Comparison of ENCODE assay signal across 9 mouse cellular contexts in the genomic region with DNA sequence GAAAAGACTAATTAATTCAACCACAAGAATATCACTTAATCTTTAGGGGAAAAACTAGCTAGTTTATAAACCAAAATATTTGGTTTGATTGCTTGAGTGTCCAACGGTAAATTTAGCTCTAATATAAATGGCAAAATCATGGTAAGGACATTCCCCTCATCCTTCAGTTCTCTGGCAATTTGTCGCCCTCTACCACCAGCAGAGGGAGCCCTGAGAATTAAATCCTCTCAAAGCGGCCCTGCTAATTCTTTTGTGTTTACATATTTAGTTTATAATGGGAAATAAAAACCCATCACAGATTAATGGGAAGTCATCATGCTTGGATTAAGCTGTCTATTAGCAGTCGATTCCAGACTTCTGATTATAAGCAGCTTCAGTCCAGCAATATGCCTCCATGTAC. TPM values are rescaled to one million over a fixed set of nuclear protein-coding genes. Genes with fewer than 3 reads are reported as not detected.
A peak's percentile ranks its signal among the peaks of the same experiment; 100 is the strongest.
DNase-seq lines count a peak whose midpoint lies in the region; ATAC-seq lines count a peak whose summit lies in the region.
"Had no signal": no experiment of that assay in that cellular context is flagged by ENCODE, and none has a peak within 500 bp of the region (broad histone marks: within the 10 kb centered on the region; RNA-seq: fewer than 3 reads in every experiment).

No protein-coding gene starts in this region.

- no peak overlapping the region for H3K27ac ChIP-seq in intestine, embryonic 14.5 days (ENCODE audit: low read depth)
- H3K27ac ChIP-seq in intestine, embryonic 15.5 days = no peak overlapping the region

- 0 out of 2 replicates have a peak, but pooled peaks cover 6% of the 10 kb centered on the region for H3K27me3 ChIP-seq in intestine, embryonic 14.5 days (replicated peaks; ENCODE audit: control insufficient read depth, insufficient read depth, low read length)
- H3K27me3 ChIP-seq in intestine, embryonic 15.5 days (replicated peaks) = no peaks in the 10 kb centered on the region

- DNase-seq in intestine, embryonic 14.5 days (ENCODE audit: low spot score) = peak; percentile 71
- DNase-seq in urinary bladder, postnatal 36 days (ENCODE audit: low spot score in 2 of 2) = peak; percentile 9 to 17
- no peak for DNase-seq in urinary bladder, adult 2 months (ENCODE audit: low spot score)
- DNase-seq in cerebellum, adult 9-11 months = peak; percentile 27
- peak; percentile 5 to 24 for DNase-seq in left cerebral cortex, postnatal 10 days (ENCODE audit: extremely low spot score in 1 of 2, low spot score in 2 of 2)
- DNase-seq in right cerebral cortex, postnatal 10 days (ENCODE audit: low spot score in 2 of 2) = peak; percentile 34 to 70
- no peak for DNase-seq in spleen, adult 12 weeks (ENCODE audit: low spot score)

- H3K9me3 ChIP-seq in intestine, embryonic 14.5 days (ENCODE audit: control insufficient read depth, low read length) = no peaks in the 10 kb centered on the region
- no peaks in the 10 kb centered on the region for H3K9me3 ChIP-seq in intestine, embryonic 15.5 days

- no peaks in the 10 kb centered on the region; the same call in 1 of the 2 replicates for H3K4me1 ChIP-seq in intestine, embryonic 14.5 days (replicated peaks; ENCODE audit: control insufficient read depth, insufficient read depth, low read length)
- H3K4me1 ChIP-seq in intestine, embryonic 15.5 days (replicated peaks) = no peaks in the 10 kb centered on the region

- H3K4me3 ChIP-seq in intestine, embryonic 14.5 days (ENCODE audit: low read depth, low read length) = no peak overlapping the region
- no peak overlapping the region for H3K4me3 ChIP-seq in intestine, embryonic 15.5 days (replicated peaks)
- H3K4me3 ChIP-seq: myocyte had no signal

- ATAC-seq in intestine, embryonic 14.5 days (replicated peaks; ENCODE audit: low FRiP score, low TSS enrichment, low read depth) = no peak
- ATAC-seq in intestine, embryonic 15.5 days = no peak

- H3K9ac ChIP-seq in intestine, embryonic 14.5 days (ENCODE audit: low read length) = no peak overlapping the region
- H3K9ac ChIP-seq in intestine, embryonic 15.5 days = no peak overlapping the region

- intact Hi-C loops in left cerebral cortex, postnatal 10 days (cut with DNase I) = loop anchor here (5.0 kb wide), 1 partner anchor 697 kb away; no protein-coding TSS in a partner anchor

- WGBS in intestine, embryonic 14.5 days = 9% methylated on average over 4 of the region's 4 CpGs
- 10% methylated on average over 4 of the region's 4 CpGs for whole genome bisulfite sequencing in intestine, embryonic 15.5 days

- no peak overlapping the region for H3K4me2 ChIP-seq in intestine, embryonic 14.5 days (ENCODE audit: low read length)
- H3K4me2 ChIP-seq in intestine, embryonic 15.5 days (replicated peaks) = no peak overlapping the region

- no peaks in the 10 kb centered on the region for H3K36me3 ChIP-seq in intestine, embryonic 14.5 days (ENCODE audit: control insufficient read depth, insufficient read depth, low read length)
- H3K36me3 ChIP-seq in intestine, embryonic 15.5 days = no peaks in the 10 kb centered on the region

RNA-seq across cellular contexts. Expression of a gene that starts 54.5 kb away (rescaled TPM):
- polyA plus RNA-seq in intestine, embryonic 14.5 days (2014; fragmentation: Nextera tagmentation; extraction: Ambion mirVana) = 1,271 and 1,485 TPM in 2 replicates
- polyA plus RNA-seq in intestine, embryonic 15.5 days (2015; fragmentation: Nextera tagmentation; extraction: Ambion mirVana) = 1,647 and 1,711 TPM in 2 replicates
- polyA plus RNA-seq in urinary bladder, adult 2 months (2012; rRNA removed) = 604 and 682 TPM in 2 replicates
- total RNA-seq in left cerebral cortex, postnatal 10 days (2021) = 100 to 1,000 TPM; 615 to 663 TPM

Comparison
In these comparisons a context has a peak if more than half of its experiments do, and no peak if none do; other contexts are left out.
1. DNase-seq: peak in intestine, embryonic 14.5 days (single experiment), urinary bladder, postnatal 36 days (2 of 2), cerebellum, adult 9-11 months (single experiment), left cerebral cortex, postnatal 10 days (2 of 2) and right cerebral cortex, postnatal 10 days (2 of 2); none in urinary bladder, adult 2 months (single experiment) and spleen, adult 12 weeks (single experiment).